Mouse (Mus musculus) E14TG2a.4 (cell line): ENCODE measurements around the gene Gabrb1.

Source experiments
- CTCF ChIP-seq: conservative IDR thresholded peaks from 2 replicates; pipeline ENCODE4 v1.5.1; 2014; ENCODE audit warnings: low read length
- NANOG ChIP-seq: IDR thresholded peaks from 2 replicates; pipeline ENCODE4 v1.6.1; 2014; ENCODE audit warnings: borderline replicate concordance, low read length, mixed read lengths
- POU5F1 ChIP-seq: IDR thresholded peaks from 2 replicates; pipeline ENCODE4 v1.6.1; 2014; ENCODE audit warnings: low read length, borderline replicate concordance

DNA sequence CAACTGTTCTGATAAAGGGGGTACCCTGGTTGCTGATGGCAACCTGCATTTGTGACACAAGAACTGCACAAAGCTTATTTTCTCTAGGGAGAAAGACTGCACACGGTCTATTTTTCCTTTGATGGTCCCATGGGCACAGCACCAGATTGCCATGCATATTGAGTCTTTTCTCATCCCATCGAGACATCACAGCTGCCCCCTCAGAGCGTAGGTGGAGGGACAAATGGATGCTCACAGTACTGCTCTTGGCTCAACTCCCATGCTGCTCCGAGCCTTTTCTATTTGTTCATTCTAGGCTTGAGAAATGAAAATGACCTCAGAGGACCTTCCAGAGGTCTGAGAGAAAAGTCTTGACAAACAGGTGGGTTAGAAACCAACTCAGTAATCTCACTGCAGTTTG, 259.3 kb downstream of the Gabrb1 start:
- no peak for TF ChIP-seq CTCF
- TF ChIP-seq POU5F1: no peak
- TF ChIP-seq NANOG: no peak
